Mouse (Mus musculus) central nervous system, embryonic 14 days (tissue): ENCODE measurements around the gene Btnl6. TPM values are rescaled to one million over a fixed set of nuclear protein-coding genes. Genes with fewer than 3 reads are reported as not detected.

Source experiments
- polyA plus RNA-seq: library from polyadenylated mRNA; depleted of rRNA; stranded (reverse); fragments of >200 nt; gene quantifications from 2 replicates; pipeline ENCODE4 v1.2.3, GENCODE M21; 2012; rRNA removed

The Btnl6 gene
- not detected in 2 replicates for polyA plus RNA-seq

GRCm38 (mm10) chr17:34517252-34517651 lies at the start of gene Btnl6:
Gene Btnl6 (minus strand): TSS chr17:34517352.

GRCm38 (mm10) chr17:34564003-34564421 lies 46.9 kb upstream of the Btnl6 start, which contains the start of gene Notch4:
Gene Notch4 (plus strand): TSS chr17:34564268.

GRCm38 (mm10) chr17:34477238-34478013 lies 39.7 kb downstream of the Btnl6 start, which contains the start of gene Btnl4:
Gene Btnl4 (minus strand): TSS chr17:34477318.

Other genes with a start within 250 kb of the Btnl6 start
- 0.54 and 1.0 TPM in 2 replicates for gene H2-Aa, start 229.5 kb downstream of the Btnl6 start, polyA plus RNA-seq
- gene H2-Eb1, start 211.5 kb downstream of the Btnl6 start, polyA plus RNA-seq: 1.2 and 2.2 TPM in 2 replicates
- gene H2-Eb2, start 191.7 kb downstream of the Btnl6 start, polyA plus RNA-seq: 0.16 and 0.19 TPM in 2 replicates
- gene Btnl2, start 162.5 kb downstream of the Btnl6 start, polyA plus RNA-seq: 0.03 and 0.05 TPM in 2 replicates
- gene Btnl1, start 140.2 kb downstream of the Btnl6 start, polyA plus RNA-seq: not detected in 2 replicates
- gene BC051142, start 118.5 kb downstream of the Btnl6 start, polyA plus RNA-seq: 10.5 and 11.5 TPM in 2 replicates
- not detected in 2 replicates for gene Btnl4, start 40.0 kb downstream of the Btnl6 start, polyA plus RNA-seq
- 11.9 and 13.3 TPM in 2 replicates for gene Notch4, start 46.9 kb upstream of the Btnl6 start, polyA plus RNA-seq
- gene Gpsm3, start 72.5 kb upstream of the Btnl6 start, polyA plus RNA-seq: 3.4 and 4.3 TPM in 2 replicates
- gene Pbx2, start 73.9 kb upstream of the Btnl6 start, polyA plus RNA-seq: 104 and 106 TPM in 2 replicates
- gene Ager, start 80.5 kb upstream of the Btnl6 start, polyA plus RNA-seq: 8.7 and 9.9 TPM in 2 replicates
- 226 and 258 TPM in 2 replicates for gene Rnf5, start 86.3 kb upstream of the Btnl6 start, polyA plus RNA-seq
- gene Agpat1, start 86.9 kb upstream of the Btnl6 start, polyA plus RNA-seq: 172 and 183 TPM in 2 replicates
- gene Egfl8, start 98.6 kb upstream of the Btnl6 start, polyA plus RNA-seq: 9.5 and 13.6 TPM in 2 replicates
- gene Ppt2, start 111.2 kb upstream of the Btnl6 start, polyA plus RNA-seq: 25.5 and 27.9 TPM in 2 replicates
- 44.9 and 49.4 TPM in 2 replicates for gene Prrt1, start 112.2 kb upstream of the Btnl6 start, polyA plus RNA-seq
- gene Fkbpl, start 127.4 kb upstream of the Btnl6 start, polyA plus RNA-seq: 5.3 and 5.5 TPM in 2 replicates
- gene Atf6b, start 129.8 kb upstream of the Btnl6 start, polyA plus RNA-seq: 107 and 109 TPM in 2 replicates
- gene Tnxb, start 153.2 kb upstream of the Btnl6 start, polyA plus RNA-seq: 0.34 and 0.75 TPM in 2 replicates
- 0.23 and 0.74 TPM in 2 replicates for gene C4b, start 226.5 kb upstream of the Btnl6 start, polyA plus RNA-seq